Mouse (Mus musculus): ENCODE results near the gene Ear2.
"Not testable (repeated sequence)": the region's sequence is repeated elsewhere in the genome, so short reads cannot be mapped to it uniquely, and the experiment has no call there.

Ear2 gene

DNA sequence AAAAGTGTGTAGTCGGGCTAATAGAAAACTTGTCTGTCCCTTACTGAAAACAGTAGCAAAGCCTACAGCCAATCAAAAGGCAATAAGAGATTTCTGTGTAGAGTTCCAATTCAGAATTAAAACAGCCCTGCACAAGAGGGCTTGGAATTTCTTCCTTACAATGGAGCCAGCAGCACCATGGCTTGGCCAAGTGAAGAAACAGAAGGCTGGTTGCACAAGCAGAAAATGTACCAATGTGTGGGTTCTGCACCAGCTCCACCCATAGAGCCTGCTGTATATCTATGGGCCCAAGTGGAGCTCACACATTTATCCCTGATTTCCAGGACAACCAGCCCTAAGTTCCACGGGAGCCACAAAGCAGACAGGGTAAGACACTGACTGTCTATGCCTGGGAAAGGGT lies at the start of gene Ear2:
Gene Ear2, plus strand, starts transcription at position 301 of the 400 bp plus-strand sequence.
- not testable (repeated sequence) for DNase-seq (ENCODE audit: low spot score)

DNA sequence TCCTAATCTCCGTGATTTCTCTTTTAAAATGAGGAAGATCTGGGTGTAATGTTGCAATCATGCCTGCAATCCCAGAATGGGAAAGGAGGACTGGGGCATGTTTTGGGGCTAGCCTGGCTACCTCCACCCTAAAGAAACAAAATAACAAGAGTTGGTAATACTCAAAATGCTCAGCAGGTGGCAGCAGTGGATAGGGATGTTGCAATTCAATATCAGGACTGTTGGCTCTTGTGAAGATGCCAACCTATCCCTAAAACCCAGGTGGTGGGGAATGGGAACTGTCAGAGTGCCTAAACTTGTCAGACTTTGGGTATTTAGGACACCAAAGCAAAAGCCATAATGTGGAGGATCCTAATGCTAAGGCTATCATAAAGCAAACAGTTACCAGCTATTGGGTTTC lies 34.6 kb upstream of the Ear2 start:
- not testable (repeated sequence) for DNase-seq (ENCODE audit: low spot score)

DNA sequence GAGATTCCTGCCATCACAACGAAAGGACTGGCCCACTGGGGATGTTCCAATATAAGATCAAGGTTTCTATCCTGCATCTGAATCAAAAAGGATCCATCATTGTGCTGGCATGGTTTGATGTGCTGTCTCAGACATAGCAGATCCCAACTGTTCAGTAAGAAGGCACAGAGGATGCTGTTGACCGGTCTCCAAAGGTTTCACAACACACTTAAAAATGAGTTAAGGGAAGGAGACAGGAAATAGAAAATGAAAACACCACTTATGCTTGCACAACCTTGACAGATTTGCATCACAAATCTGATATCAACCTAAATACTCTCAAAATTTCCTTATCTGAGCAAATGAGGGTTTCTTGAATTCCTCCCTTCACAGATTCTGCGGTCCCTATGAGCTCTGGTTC lies 31.9 kb upstream of the Ear2 start:
- DNase-seq (ENCODE audit: low spot score) = not testable (repeated sequence)

DNA sequence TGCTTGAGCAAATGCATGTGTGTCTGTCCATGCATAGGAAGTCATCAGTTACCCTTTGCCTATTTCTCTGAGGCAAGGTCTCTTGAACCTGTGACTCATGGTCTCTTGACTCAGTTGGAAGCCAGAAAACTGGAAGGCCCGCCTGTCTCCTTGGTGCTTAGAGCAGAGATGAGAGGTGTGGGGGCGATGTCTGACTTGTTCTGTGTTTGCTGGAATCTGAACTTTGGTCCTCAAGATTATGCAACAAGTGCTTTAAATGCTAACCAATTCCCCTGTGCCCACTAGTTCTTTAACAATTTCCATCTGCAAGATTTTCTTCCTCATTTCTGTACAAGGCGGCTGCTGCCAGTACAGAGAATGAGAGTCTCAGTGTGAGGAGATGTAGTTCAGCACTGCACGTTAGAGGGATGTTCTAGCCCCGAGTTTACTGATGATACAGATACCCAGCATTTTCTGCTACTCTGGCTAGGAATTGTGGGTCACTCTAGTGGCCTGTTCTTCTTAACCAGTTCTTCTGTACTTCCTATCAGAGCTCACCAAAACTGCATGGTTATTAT lies 24.6 kb upstream of the Ear2 start:
- DNase-seq (ENCODE audit: low spot score) = not testable (repeated sequence)

DNA sequence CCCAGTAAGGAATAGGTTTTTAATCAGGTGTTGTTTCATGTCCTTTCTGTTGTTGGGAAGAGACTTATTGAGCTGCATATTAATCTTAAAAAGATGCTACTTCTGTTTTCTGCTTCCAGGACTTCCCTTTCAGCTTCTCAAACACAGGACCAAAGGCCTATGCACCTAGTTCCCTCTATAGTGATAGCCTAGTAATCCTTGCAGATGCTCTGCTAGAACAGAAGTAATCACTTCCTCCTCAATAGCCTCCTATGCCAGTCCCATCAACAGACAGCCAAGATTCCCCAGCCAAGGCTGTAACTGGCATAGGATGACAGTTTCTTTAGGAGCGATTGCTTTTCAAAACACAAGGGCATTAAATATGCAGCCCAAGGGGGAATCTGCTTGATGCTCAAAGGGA lies 15.9 kb upstream of the Ear2 start:
- DNase-seq (ENCODE audit: low spot score) = not testable (repeated sequence)

DNA sequence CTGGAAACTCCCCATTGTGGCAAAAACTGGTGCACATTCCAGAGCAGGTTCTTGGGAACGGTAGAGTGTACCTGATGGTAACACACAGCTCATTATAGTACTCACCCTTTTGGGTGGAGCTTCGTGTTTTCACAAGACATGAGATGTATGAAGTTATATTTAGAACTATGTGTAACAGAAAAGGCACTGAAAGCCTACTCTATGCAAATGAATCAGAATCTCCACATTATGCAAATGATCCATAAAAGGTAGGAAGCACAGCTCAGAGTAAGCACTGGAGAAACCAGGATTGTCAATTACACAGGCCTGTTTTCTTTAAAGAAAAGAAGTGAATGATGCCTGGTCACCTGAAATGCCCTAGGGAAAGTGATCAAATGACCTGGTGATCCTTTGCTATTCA lies 14.9 kb upstream of the Ear2 start:
- not testable (repeated sequence) for DNase-seq (ENCODE audit: low spot score)

DNA sequence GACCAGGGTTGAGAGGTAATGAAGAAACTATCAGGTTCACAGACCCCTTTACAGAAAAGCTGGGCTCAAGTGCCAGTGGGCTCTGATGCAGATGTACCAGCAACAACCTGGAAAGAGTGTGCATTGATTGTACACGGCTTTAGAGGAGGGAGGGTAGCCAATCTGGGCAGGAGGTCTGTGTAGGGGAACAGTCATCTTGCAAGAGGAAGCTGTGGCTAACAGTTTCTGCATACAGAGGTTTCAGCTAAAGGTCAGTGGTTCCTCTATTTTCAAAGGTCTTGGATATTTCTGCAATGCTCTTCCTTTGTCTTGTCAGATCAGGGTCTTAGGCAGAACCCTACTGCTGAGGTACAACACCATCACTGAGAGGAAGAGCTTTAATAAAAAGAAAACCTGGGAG lies 10.9 kb upstream of the Ear2 start:
- not testable (repeated sequence) for DNase-seq (ENCODE audit: low spot score)

DNA sequence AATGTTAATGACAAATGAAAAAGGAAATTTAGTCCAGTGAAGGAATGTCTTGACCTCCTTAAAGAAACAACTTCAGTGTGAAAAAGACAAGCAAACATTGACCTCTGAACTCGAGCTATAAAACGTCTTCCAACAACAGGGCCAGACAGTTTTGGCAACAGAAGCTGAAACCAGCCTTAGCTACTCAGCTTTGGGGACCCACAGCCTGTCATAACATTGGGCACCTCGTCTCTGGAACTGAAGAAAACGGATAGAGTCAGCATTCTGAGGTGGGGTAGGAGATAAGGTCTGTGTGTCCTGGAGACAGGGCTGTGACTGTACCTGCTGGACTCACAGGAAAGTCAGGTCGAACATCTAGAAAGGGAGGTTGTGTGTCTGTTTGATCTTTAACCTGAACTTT lies 8.0 kb upstream of the Ear2 start:
- not testable (repeated sequence) for DNase-seq (ENCODE audit: low spot score)

DNA sequence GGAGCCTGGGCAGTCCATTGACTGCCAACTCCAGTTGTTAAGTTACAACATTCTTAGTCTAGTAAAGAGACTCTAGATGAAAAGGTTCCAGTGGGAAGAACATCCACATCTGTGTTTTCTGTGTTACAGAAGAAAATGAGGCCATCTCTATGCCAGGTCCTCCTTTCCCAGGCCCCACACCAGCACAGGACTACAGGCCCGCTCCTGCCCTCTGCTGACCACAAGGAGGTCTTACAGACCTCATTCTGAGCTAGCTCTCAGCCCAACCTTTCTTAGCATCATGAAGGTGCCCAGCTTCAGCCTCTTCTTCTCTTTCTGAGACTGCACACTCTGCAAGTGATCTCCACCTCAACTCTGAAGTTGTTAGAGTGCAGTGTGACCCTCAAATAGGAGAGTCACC lies 2.4 kb upstream of the Ear2 start:
- DNase-seq (ENCODE audit: low spot score) = not testable (repeated sequence)

DNA sequence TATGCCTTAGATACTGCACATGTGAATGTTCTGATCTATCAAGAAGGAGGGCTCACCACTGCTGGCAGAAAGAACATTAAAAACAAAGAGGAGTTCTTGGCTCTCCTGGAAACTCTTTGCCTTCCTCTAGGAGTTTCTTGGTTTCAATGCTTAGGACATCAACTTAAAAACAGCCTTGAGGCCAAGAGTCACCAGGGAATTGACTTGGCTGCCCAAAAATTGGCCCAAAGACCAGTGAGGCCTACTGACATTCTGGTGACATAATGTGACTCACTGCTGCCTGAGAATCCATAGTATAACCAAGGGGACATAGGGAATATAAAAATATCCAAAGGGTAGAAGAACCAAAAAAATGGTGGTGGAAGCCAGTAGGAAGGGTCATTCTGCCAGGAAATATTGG lies 8.5 kb downstream of the Ear2 start:
- no peak for DNase-seq (ENCODE audit: low spot score)

DNA sequence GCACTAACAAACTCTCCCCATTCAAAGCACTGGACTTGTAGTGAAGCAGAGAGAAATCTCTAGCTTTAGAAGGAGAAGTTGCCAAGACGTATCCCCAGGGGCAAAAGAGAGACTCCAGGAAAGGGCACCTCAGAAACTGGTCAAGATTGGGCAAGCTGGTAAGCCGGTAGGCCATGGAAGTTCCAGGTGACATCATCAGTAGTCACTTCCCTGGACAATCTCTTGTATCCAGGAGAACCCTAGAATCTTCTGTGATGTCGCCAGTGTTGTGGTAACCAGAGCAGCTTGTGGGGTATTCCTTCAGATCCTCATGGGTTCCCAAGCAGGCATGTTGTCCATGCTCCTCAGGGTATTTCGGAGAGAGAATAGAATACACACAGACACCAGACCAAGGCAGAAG lies 21.1 kb downstream of the Ear2 start, which contains the start of gene Gm3327:
Gene Gm3327, plus strand, starts transcription at position 301 of the 400 bp plus-strand sequence.
- DNase-seq (ENCODE audit: low spot score) = not testable (repeated sequence)

All from MN1 (cell line).